In the genomic region with DNA sequence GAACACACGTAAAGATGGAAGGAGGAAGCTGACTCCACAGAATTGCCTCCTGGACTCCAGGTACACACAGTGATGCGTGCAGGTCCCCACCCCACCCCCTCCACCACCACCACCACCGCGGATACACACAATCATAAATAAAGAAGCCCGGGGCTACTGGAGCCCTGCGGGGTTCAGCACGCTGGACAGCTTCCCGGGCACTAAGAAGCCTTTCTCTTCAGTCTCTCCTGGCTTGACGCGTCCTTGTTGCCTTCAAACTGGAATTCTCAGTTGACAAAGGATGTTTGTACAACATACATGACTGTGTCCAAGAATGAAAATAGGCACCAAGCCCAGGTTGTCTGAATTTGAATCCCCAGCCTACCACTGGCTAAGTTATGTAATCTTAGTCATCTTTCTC, we compare ENCODE assay signal across 9 mouse cellular contexts.
DNase-seq lines count a peak whose midpoint lies in the region; ATAC-seq lines count a peak whose summit lies in the region.
"Had no signal": no experiment of that assay in that cellular context is flagged by ENCODE, and none has a peak within 500 bp of the region (broad histone marks: within the 10 kb centered on the region; RNA-seq: fewer than 3 reads in every experiment).

No protein-coding gene starts in this region.

- ATAC-seq in liver, embryonic 11.5 days (replicated peaks; ENCODE audit: low FRiP score), result no peak

- no peak overlapping the region for H3K27ac ChIP-seq in liver, embryonic 11.5 days (ENCODE audit: low read depth, low read length)
- H3K27ac ChIP-seq: embryonic facial prominence, embryonic 13.5 days had no signal

- no peak overlapping the region for H3K4me3 ChIP-seq in liver, embryonic 11.5 days (ENCODE audit: low read depth, low read length)
- H3K4me3 ChIP-seq: embryonic facial prominence, embryonic 13.5 days had no signal

- peak; percentile 13 to 52 for DNase-seq in adrenal gland, adult (ENCODE audit: inconsistent age in 2 of 2, low spot score in 1 of 2)
- DNase-seq in adrenal gland, postnatal 4 days (ENCODE audit: low spot score in 2 of 2), result no peak
- DNase-seq in liver, embryonic 11.5 days (ENCODE audit: low spot score), result peak; percentile 37
- no peak for DNase-seq in liver
- peak; percentile 64 for DNase-seq in embryo, embryonic 10.5 days (ENCODE audit: low spot score)
- peak; percentile 1 for DNase-seq in lung, postnatal 25 days (ENCODE audit: low spot score)
- no peak for DNase-seq in thymus, postnatal 14 days
- DNase-seq in left cerebral cortex, postnatal 4 days, result no peak

- no peak overlapping the region for H3K4me2 ChIP-seq in liver, embryonic 11.5 days
- H3K4me2 ChIP-seq: embryonic facial prominence, embryonic 13.5 days had no signal

- H3K4me1 ChIP-seq in liver, embryonic 11.5 days (replicated peaks; ENCODE audit: control insufficient read depth, insufficient read depth, low read length), result no peaks in the 10 kb centered on the region
- H3K4me1 ChIP-seq: embryonic facial prominence, embryonic 13.5 days had no signal

- no peaks in the 10 kb centered on the region for H3K36me3 ChIP-seq in liver, embryonic 11.5 days (ENCODE audit: control insufficient read depth, insufficient read depth, low read length)
- H3K36me3 ChIP-seq: embryonic facial prominence, embryonic 13.5 days had no signal

- intact Hi-C loops in left cerebral cortex, postnatal 4 days (cut with DNase I), result no loop called here

- H3K9ac ChIP-seq in liver, embryonic 11.5 days (ENCODE audit: low read depth, low read length), result no peak overlapping the region
- H3K9ac ChIP-seq: embryonic facial prominence, embryonic 13.5 days had no signal

- H3K9me3 ChIP-seq in liver, embryonic 11.5 days (ENCODE audit: control insufficient read depth, low read length), result no peaks in the 10 kb centered on the region
- H3K9me3 ChIP-seq: embryonic facial prominence, embryonic 13.5 days had no signal

- no peaks in the 10 kb centered on the region for H3K27me3 ChIP-seq in liver, embryonic 11.5 days (replicated peaks; ENCODE audit: control insufficient read depth, insufficient read depth, low read length)
- H3K27me3 ChIP-seq: embryonic facial prominence, embryonic 13.5 days had no signal

- 33% methylated on average over 10 of the region's 10 CpGs for WGBS in liver, embryonic 11.5 days

Comparison
In these comparisons a context has a peak if more than half of its experiments do, and no peak if none do; other contexts are left out.
1. DNase-seq: peak in adrenal gland, adult (2 of 2), liver, embryonic 11.5 days (single experiment), embryo, embryonic 10.5 days (single experiment) and lung, postnatal 25 days (single experiment); none in adrenal gland, postnatal 4 days (0 of 2), liver (single experiment), thymus, postnatal 14 days (single experiment) and left cerebral cortex, postnatal 4 days (single experiment).